Mouse (Mus musculus) R1 (cell line): ENCODE results near the gene Pced1b.
"Not testable (repeated sequence)": the region's sequence is repeated elsewhere in the genome, so short reads cannot be mapped to it uniquely, and the experiment has no call there.

ENCODE experiments used
- DNase-seq: peaks from one replicate; pipeline ENCODE4 v3.0.0-alpha.2; 2018; ENCODE audit warnings: low read depth, low spot score

Gene Pced1b

GRCm38 (mm10) chr15:97370880-97371279, 124.0 kb downstream of the Pced1b start:
- DNase-seq = no peak

GRCm38 (mm10) chr15:97372043-97372442, 125.1 kb downstream of the Pced1b start:
- not testable (repeated sequence) for DNase-seq

GRCm38 (mm10) chr15:97372611-97373131, 125.8 kb downstream of the Pced1b start:
- peak; percentile 80 for DNase-seq

- DNase-seq = peak; percentile 91
These were observed 126.5 kb downstream of the Pced1b start for GRCm38 (mm10) chr15:97373203-97374084.

- DNase-seq = no peak
These were observed 127.4 kb downstream of the Pced1b start for GRCm38 (mm10) chr15:97374085-97374844.

- no peak for DNase-seq
These were observed 128.2 kb downstream of the Pced1b start for GRCm38 (mm10) chr15:97374845-97375720.

GRCm38 (mm10) chr15:97376081-97376742, 129.3 kb downstream of the Pced1b start:
- peak; percentile 95 for DNase-seq

GRCm38 (mm10) chr15:97376792-97377222, 129.9 kb downstream of the Pced1b start:
- DNase-seq = peak; percentile 83

- no peak for DNase-seq
These were observed 131.2 kb downstream of the Pced1b start for GRCm38 (mm10) chr15:97378061-97378460.

GRCm38 (mm10) chr15:97379489-97380304, 132.8 kb downstream of the Pced1b start:
- no peak for DNase-seq

GRCm38 (mm10) chr15:97382567-97382966, 135.7 kb downstream of the Pced1b start:
- no peak for DNase-seq

GRCm38 (mm10) chr15:97383523-97384141, 136.7 kb downstream of the Pced1b start:
- peak; percentile 67 for DNase-seq

- DNase-seq = peak; percentile 71
These were observed 137.5 kb downstream of the Pced1b start for GRCm38 (mm10) chr15:97384170-97385018.

GRCm38 (mm10) chr15:97385174-97385573, 138.3 kb downstream of the Pced1b start:
- DNase-seq = not testable (repeated sequence)

- DNase-seq = peak; percentile 57
These were observed 140.9 kb downstream of the Pced1b start for GRCm38 (mm10) chr15:97387793-97388192.

GRCm38 (mm10) chr15:97389577-97389976, 142.7 kb downstream of the Pced1b start:
- DNase-seq = no peak

GRCm38 (mm10) chr15:97390778-97391177, 143.9 kb downstream of the Pced1b start:
- no peak for DNase-seq

GRCm38 (mm10) chr15:97391436-97391835, 144.5 kb downstream of the Pced1b start:
- DNase-seq = no peak
